Mouse (Mus musculus) gastrocnemius, postnatal 25 days (tissue): ENCODE measurements around the gene Prkch. TPM values are rescaled to one million over a fixed set of nuclear protein-coding genes. Genes with fewer than 3 reads are reported as not detected.

ENCODE experiments used
- DNase-seq: peaks from one replicate; pipeline ENCODE4 v3.0.0; 2022
- total RNA-seq, 2 experiments: library from RNA; stranded (reverse); gene quantifications; 1 replicate in 1 of 2; 2 replicates in 1 of 2; pipeline ENCODE4 v1.2.3; 2021

The Prkch gene
- total RNA-seq, 2 experiments from 2014 or later, result 5.0 to 6.9 TPM

GRCm38 (mm10) chr12:73610831-73611370, 26.3 kb downstream of the Prkch start:
- DNase-seq, result no peak

GRCm38 (mm10) chr12:73611741-73612140, 27.1 kb downstream of the Prkch start:
- DNase-seq, result no peak

DNA sequence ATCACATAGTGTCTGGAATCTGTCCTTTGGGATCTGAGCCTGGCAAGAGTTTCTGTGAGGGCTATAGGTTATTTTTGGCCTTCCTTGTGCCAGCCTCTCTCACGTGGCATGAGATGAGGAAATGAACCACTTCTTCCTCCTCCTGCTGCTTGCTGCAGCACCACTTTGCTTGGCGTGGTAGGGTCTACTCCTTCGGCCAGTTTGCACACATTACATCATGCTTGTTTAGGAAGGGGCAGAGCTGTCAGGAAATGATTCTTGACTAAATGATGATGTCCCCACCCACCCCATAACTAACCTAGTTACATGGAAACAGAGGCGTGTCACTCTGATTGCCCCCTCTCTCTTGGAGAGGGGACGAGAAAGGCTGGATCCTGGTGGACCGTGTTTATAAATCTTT, 28.6 kb downstream of the Prkch start:
- DNase-seq, result no peak

DNA sequence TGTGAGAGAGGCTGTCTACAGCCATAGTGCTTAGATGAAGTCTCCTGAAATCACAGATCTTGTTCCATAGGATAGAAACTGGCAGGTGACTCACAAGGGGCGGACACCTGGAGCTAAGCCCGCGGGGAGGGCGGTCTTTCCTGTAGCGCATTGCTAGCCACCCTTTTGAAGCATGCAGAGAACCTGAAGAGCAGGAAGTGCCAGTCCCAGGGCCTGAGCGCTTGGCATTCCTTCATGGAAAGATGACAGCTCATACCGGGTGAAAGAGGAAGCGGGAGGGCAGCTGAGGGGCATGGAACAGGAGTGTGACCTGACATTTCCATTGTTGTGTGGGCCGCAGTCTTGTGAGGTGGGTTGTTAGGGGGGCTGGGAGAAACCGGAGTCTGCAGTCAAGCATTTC, 33.1 kb downstream of the Prkch start:
- DNase-seq, result no peak

GRCm38 (mm10) chr12:73625277-73626032, 40.9 kb downstream of the Prkch start:
- no peak for DNase-seq

- DNase-seq, result no peak
These were observed 43.3 kb downstream of the Prkch start for GRCm38 (mm10) chr12:73627902-73628301.

DNA sequence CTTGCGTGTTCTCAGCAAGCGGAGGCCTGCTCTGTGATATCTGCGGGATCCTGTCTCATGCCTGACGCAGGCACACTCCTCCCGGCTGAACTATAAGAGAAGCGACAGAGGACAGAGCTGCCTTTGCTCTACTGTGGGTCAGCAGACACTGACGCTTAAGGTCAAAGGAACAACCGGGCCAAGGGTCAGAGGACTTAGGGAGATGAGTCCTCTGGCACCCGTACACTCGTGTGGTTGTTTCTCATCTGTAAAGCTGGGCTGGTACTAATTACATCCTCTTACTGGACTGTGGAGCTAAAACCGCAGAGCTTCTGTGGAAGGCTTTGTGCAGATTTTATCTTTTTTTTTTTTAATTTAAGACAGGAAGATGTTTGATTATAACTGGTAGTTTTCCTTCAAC, 46.0 kb downstream of the Prkch start:
- no peak for DNase-seq

DNA sequence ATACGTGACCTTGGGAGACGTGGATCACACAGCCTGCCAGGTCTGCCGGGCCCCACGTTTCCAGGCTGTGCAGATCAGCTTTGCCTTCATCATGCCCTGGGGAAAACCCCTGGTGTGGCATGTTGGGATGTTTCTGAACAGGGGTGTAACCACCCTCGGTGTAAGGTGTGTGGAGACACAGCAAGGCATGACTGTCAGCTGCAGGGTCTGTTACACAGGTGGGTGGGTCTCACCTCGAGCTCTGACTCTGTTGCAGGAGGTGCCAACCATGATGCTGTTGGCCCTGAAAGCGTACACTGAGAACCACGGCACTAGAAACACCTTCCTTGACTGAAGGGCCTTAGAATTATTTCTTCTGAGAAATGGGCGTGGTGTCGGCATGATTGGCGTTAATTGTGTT, 46.6 kb downstream of the Prkch start:
- DNase-seq, result no peak

GRCm38 (mm10) chr12:73632671-73633244, 48.2 kb downstream of the Prkch start:
- no peak for DNase-seq

- DNase-seq, result no peak
These were observed 49.1 kb downstream of the Prkch start for GRCm38 (mm10) chr12:73633707-73634106.

GRCm38 (mm10) chr12:73639571-73639970, 55.0 kb downstream of the Prkch start:
- no peak for DNase-seq

- DNase-seq, result no peak
These were observed 56.6 kb downstream of the Prkch start for GRCm38 (mm10) chr12:73641183-73641582.

GRCm38 (mm10) chr12:73645216-73645615, 60.6 kb downstream of the Prkch start:
- no peak for DNase-seq

DNA sequence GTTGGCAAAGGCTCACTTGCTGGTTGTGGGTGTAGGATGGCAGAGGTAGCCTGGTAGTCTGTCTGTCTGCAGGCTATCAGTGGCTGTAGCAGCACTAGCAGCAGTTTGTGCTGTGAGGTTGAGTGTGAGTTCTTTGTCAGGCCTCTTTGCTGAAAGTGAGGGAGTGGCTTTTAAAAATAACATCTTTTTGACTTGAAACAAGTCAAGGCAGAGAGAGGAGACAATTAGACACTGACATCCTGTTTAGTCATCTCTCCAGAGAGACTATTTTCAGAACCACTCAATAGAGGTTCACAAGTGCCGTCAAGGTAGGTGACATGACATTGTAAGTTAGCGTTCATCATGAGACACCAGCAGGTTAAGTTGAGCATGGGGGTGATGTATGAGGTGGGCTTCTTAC, 63.1 kb downstream of the Prkch start:
- DNase-seq, result no peak

DNA sequence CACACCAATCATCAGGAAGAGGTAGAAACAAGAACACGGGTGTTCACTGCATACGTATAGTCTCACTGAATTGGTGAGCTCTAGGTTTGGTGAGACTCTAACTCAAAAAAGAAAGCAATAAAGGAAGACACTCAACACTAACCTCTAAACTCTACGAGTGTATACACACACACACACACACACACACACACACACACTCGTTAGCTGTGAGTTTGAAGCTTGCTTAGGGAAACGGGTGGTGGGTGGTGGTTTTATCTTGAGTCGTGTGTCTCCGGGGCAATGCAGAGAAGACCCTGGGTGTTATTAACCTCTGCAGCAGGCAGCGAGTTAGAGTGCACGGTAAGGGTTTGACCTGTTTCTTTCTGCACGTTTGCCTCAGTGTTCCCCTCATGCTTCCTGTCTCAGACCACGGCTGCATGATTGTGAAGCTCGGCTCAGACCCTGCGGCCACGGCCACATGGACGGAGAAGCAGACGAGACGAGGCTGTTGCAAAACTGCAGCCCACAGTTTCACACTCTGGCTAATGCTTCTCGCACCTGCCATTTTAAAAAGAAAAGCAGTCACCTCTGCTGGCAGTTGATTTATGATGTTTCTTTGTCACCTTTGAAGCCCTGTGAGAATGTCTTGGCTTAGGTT, 72.1 kb downstream of the Prkch start:
- DNase-seq, result no peak

DNA sequence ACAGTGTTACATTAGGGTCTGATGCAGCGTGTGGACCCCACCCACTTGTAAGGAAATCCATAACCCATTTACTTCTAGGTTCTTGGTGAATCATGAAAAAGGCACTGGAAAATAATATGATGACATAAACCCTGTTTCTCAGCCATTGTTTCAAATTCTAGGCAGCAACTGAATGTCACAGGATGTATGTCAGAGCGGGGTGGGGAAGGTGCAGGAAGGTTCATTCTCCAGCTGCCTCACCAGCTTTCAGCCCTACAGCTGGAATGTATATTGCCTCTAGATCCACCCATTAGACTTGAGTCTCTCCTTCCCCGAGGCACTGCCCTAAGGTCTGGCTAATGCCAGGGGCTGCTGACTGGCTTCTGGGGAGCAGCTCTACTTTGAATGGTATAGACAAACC, 78.8 kb downstream of the Prkch start:
- DNase-seq, result no peak

- DNase-seq, result no peak
These were observed 82.1 kb downstream of the Prkch start for GRCm38 (mm10) chr12:73666701-73667100.

GRCm38 (mm10) chr12:73667607-73668006, 83.0 kb downstream of the Prkch start:
- no peak for DNase-seq

DNA sequence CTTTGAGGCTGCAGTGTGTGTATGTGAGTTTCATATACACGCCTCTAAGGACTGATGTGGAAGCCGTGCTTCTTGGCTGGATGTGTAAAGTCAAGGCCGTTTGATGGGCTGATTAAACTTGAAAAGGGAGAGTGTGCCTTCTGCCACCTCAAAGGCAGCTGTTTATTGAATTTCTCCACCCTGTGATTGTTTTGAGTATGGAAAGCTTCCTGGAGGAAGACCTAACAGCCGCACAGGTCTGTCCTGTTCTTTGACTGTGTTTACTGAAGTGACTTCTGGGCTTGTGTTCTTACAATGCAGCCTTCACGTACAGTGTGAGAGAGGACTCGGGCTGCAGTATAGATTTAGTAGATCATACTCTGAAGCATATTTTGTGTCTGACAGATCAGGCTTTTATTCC, 86.1 kb downstream of the Prkch start:
- no peak for DNase-seq

DNA sequence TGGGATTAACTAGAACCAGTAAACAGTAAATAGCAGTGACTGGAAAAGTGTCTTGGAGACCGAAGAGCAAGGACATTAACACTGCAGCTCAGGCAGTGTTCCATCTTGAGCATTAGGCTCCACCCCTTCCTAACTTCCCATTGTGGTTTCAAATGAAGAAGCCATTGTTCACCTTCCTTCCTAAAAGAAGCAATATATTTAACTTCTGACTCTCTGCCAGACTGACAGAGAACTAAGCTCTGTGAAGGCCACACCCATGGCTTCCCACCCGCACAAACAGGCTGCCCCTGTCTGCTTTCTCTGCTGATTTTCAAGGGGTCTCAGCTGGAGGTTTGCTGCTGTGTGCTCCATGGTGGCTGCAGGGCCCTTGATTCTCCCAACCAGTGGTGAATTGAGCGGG, 86.9 kb downstream of the Prkch start:
- DNase-seq, result no peak

DNA sequence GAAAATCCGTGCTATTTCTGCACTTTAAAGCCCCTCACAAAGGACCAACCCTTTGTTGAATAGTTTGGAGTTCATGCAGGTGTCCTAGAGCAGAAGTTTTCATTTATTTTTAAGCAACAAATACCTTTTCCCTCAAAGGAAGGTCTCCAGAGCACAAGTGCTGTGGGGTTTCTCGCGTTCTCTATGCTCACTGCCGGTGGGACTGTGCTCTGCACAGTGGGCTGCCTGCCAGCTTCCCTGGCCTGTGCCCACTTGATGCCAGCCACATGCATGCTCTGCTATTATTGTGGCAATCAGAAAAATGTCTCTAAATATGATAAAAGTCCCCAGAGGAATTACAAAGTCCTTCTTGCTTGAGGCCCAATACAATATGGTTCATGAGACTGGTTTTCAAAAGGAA, 87.4 kb downstream of the Prkch start:
- no peak for DNase-seq

GRCm38 (mm10) chr12:73673783-73674182, 89.2 kb downstream of the Prkch start:
- DNase-seq, result no peak

GRCm38 (mm10) chr12:73675212-73675611, 90.6 kb downstream of the Prkch start:
- no peak for DNase-seq
